Mouse (Mus musculus) hindbrain, postnatal 0 days (tissue): ENCODE measurements around the gene Gsg1. TPM values are rescaled to one million over a fixed set of nuclear protein-coding genes. Genes with fewer than 3 reads are reported as not detected.

Source experiments
- ATAC-seq: fragments of 200-750 bp; cut with Nextera tagmentation; 2 replicates; pipeline ENCODE4 v1.8.0; 2017; ENCODE audit warnings: mild to moderate bottlenecking, moderate TSS enrichment, moderate library complexity
- DNase-seq: peaks from one replicate; pipeline ENCODE4 v3.0.0-alpha.2; 2015; ENCODE audit warnings: low spot score
- H3K27ac ChIP-seq: fragments of 300-500 bp; sonication (generic); 2 replicates; pipeline ENCODE4 v1.5.1; 2014; ENCODE audit warnings: mild to moderate bottlenecking
- H3K27me3 ChIP-seq: fragments of 300-500 bp; sonication (generic); 2 replicates; pipeline ENCODE4 v1.6.1; 2014; ENCODE audit warnings: low read length, mixed read lengths; ENCODE audit not compliant: insufficient read depth
- H3K36me3 ChIP-seq: fragments of 300-500 bp; sonication (generic); 2 replicates; pipeline ENCODE4 v1.6.1; 2014; ENCODE audit warnings: low read length, mixed read lengths; ENCODE audit not compliant: insufficient read depth
- H3K4me1 ChIP-seq: fragments of 300-500 bp; sonication (generic); 2 replicates; pipeline ENCODE4 v1.6.1; 2014; ENCODE audit warnings: antibody characterized with exemption, low read length, mixed read lengths; ENCODE audit not compliant: insufficient read depth
- H3K4me2 ChIP-seq: fragments of 300-500 bp; sonication (generic); 2 replicates; pipeline ENCODE4 v1.6.1; 2014; ENCODE audit warnings: low read depth, mild to moderate bottlenecking, low read length, moderate library complexity, mixed read lengths
- H3K4me3 ChIP-seq: fragments of 300-500 bp; sonication (generic); 2 replicates; pipeline ENCODE4 v1.5.1; 2014; ENCODE audit warnings: low read length
- H3K9ac ChIP-seq: fragments of 300-500 bp; sonication (generic); replicated peaks from 2 replicates; pipeline ENCODE4 v1.6.1; 2014; ENCODE audit warnings: mild to moderate bottlenecking, low read length, moderate library complexity, mixed read lengths
- H3K9me3 ChIP-seq: fragments of 300-500 bp; sonication (generic); 2 replicates; pipeline ENCODE4 v1.6.1; 2016; ENCODE audit warnings: low read length, mixed read lengths
- CTCF ChIP-seq: IDR thresholded peaks from 2 replicates; pipeline ENCODE4 v1.5.1; 2016; ENCODE audit warnings: antibody characterized with exemption, control low read depth, low read depth
- WGBS: fragments of 180-500 bp; shearing (Covaris S2); extraction: QIAGEN DNeasy Blood & Tissue Kit; methylation state at CpG from one replicate; pipeline ENCODE4 v1.1.7; 2014; 5-methylcytosine and 5-hydroxymethylcytosine counted together
- polyA plus RNA-seq: library from polyadenylated mRNA; unstranded; fragments of >200 nt; fragmentation: Nextera tagmentation; extraction: Ambion mirVana; gene quantifications from 2 replicates; pipeline ENCODE4 v1.2.1, GENCODE M21; 2015
- total RNA-seq: library from RNA; depleted of rRNA; stranded (reverse); fragments of >200 nt; gene quantifications from 2 replicates; pipeline ENCODE4 v1.2.3, GENCODE M21; 2014; rRNA removed

Gene Gsg1
- total and polyA plus RNA-seq, 2 experiments from 2014 or later = 0.31 to 1.1 TPM

- WGBS = 71% methylated on average over 4 of the region's 4 CpGs
- no peaks in the 10 kb centered on the region for H3K9me3 ChIP-seq
- no peak overlapping the region for H3K27ac ChIP-seq
- H3K4me2 ChIP-seq = no peak overlapping the region
- H3K4me1 ChIP-seq = peaks cover 3% of the 10 kb centered on the region; the same call in 1 of the 2 replicates
- no peak overlapping the region for H3K4me3 ChIP-seq
- DNase-seq (no peak), ATAC-seq (no peak)
- TF ChIP-seq CTCF = no peak
- H3K36me3 ChIP-seq = no peaks in the 10 kb centered on the region
- H3K9ac ChIP-seq = no peak overlapping the region
- H3K27me3 ChIP-seq = no peaks in the 10 kb centered on the region
These were observed 59.2 kb downstream of the Gsg1 start for GRCm38 (mm10) chr6:135194907-135195306.

GRCm38 (mm10) chr6:135193733-135194132, 60.4 kb downstream of the Gsg1 start:
- Histone ChIP-seq H3K27me3 (no peaks in the 10 kb centered on the region), H3K4me3 (no peak overlapping the region), H3K9ac (no peak overlapping the region), H3K9me3 (no peaks in the 10 kb centered on the region), H3K36me3 (no peaks in the 10 kb centered on the region), H3K4me2 (no peak overlapping the region), H3K27ac (no peak overlapping the region), H3K4me1 (no peaks in the 10 kb centered on the region)
- no peak for TF ChIP-seq CTCF
- WGBS = 24% methylated on average over 4 of the region's 4 CpGs
- no peak for ATAC-seq
- DNase-seq = no peak

GRCm38 (mm10) chr6:135192993-135193392, 61.2 kb downstream of the Gsg1 start:
- no peak for DNase-seq
- no peak for ATAC-seq
- H3K27me3 ChIP-seq = no peaks in the 10 kb centered on the region
- no peak overlapping the region for H3K4me2 ChIP-seq
- H3K9me3 ChIP-seq = no peaks in the 10 kb centered on the region
- no peaks in the 10 kb centered on the region for H3K36me3 ChIP-seq
- H3K4me3 ChIP-seq = no peak overlapping the region
- no peaks in the 10 kb centered on the region for H3K4me1 ChIP-seq
- H3K9ac ChIP-seq = no peak overlapping the region
- H3K27ac ChIP-seq = no peak overlapping the region
- TF ChIP-seq CTCF = no peak
- 70% methylated on average over 8 of the region's 8 CpGs for WGBS

GRCm38 (mm10) chr6:135191906-135192305, 62.2 kb downstream of the Gsg1 start:
- DNase-seq (no peak), ATAC-seq (no peak)
- WGBS = 94% methylated on average over 1 of the region's 1 CpGs
- Histone ChIP-seq H3K4me1 (no peaks in the 10 kb centered on the region), H3K9me3 (no peaks in the 10 kb centered on the region), H3K36me3 (no peaks in the 10 kb centered on the region), H3K27ac (no peak overlapping the region), H3K4me2 (no peak overlapping the region), H3K9ac (no peak overlapping the region), H3K27me3 (no peaks in the 10 kb centered on the region), H3K4me3 (no peak overlapping the region)
- TF ChIP-seq CTCF = no peak

GRCm38 (mm10) chr6:135190122-135190521, 64.0 kb downstream of the Gsg1 start:
- no peaks in the 10 kb centered on the region for H3K27me3 ChIP-seq
- DNase-seq = no peak
- no peak overlapping the region for H3K9ac ChIP-seq
- H3K4me1 ChIP-seq = no peaks in the 10 kb centered on the region
- no peak for TF ChIP-seq CTCF
- H3K4me3 ChIP-seq = no peak overlapping the region
- no peak overlapping the region for H3K4me2 ChIP-seq
- H3K36me3 ChIP-seq = no peaks in the 10 kb centered on the region
- H3K27ac ChIP-seq = no peak overlapping the region; the same call in 1 of the 2 replicates
- WGBS = 52% methylated on average over 6 of the region's 6 CpGs
- peak; percentile 76; the same call in 1 of the 2 replicates for ATAC-seq
- H3K9me3 ChIP-seq = no peaks in the 10 kb centered on the region

GRCm38 (mm10) chr6:135188629-135189028, 65.5 kb downstream of the Gsg1 start:
- Histone ChIP-seq H3K36me3 (no peaks in the 10 kb centered on the region), H3K9me3 (no peaks in the 10 kb centered on the region), H3K27me3 (no peaks in the 10 kb centered on the region), H3K4me2 (no peak overlapping the region), H3K4me1 (no peaks in the 10 kb centered on the region), H3K9ac (no peak overlapping the region), H3K4me3 (no peak overlapping the region), H3K27ac (no peak overlapping the region)
- DNase-seq (no peak), ATAC-seq (no peak)
- 79% methylated on average over 4 of the region's 4 CpGs for WGBS
- no peak for TF ChIP-seq CTCF

Other genes with a start within 250 kb of the Gsg1 start
- 21.7 and 40.5 TPM in 2 replicates for gene Ddx47, start 242.7 kb downstream of the Gsg1 start, total RNA-seq
- 60.5 TPM in 2 replicates for gene Ddx47, start 242.7 kb downstream of the Gsg1 start, polyA plus RNA-seq
- 0.25 and 0.63 TPM in 2 replicates for gene Gprc5a, start 188.7 kb downstream of the Gsg1 start, total RNA-seq
- gene Gprc5a, start 188.7 kb downstream of the Gsg1 start, polyA plus RNA-seq = 0.30 and 0.35 TPM in 2 replicates
- not detected in 2 replicates for gene Gprc5d, start 136.1 kb downstream of the Gsg1 start, total RNA-seq
- not detected in 2 replicates for gene Gprc5d, start 136.1 kb downstream of the Gsg1 start, polyA plus RNA-seq
- 75.7 and 79.0 TPM in 2 replicates for gene Fam234b, start 56.4 kb downstream of the Gsg1 start, total RNA-seq
- gene Fam234b, start 56.4 kb downstream of the Gsg1 start, polyA plus RNA-seq = 86.6 and 92.0 TPM in 2 replicates
- 5.7 and 8.3 TPM in 2 replicates for gene Hebp1, start 56.3 kb downstream of the Gsg1 start, total RNA-seq
- gene Hebp1, start 56.3 kb downstream of the Gsg1 start, polyA plus RNA-seq = 10.3 and 13.2 TPM in 2 replicates
- 0.10 TPM in 1 of 2 replicates, not detected in the other for gene Pbp2, start 56.1 kb upstream of the Gsg1 start, total RNA-seq
- not detected in 2 replicates for gene Pbp2, start 56.1 kb upstream of the Gsg1 start, polyA plus RNA-seq
- 40.2 and 53.2 TPM in 2 replicates for gene Emp1, start 108.2 kb upstream of the Gsg1 start, total RNA-seq
- gene Emp1, start 108.2 kb upstream of the Gsg1 start, polyA plus RNA-seq = 7.8 and 8.6 TPM in 2 replicates